Mouse (Mus musculus): Measurements from ENCODE around the gene Hic2.
"Not testable (repeated sequence)": the region's sequence is repeated elsewhere in the genome, so short reads cannot be mapped to it uniquely, and the experiment has no call there.

The Hic2 gene

DNA sequence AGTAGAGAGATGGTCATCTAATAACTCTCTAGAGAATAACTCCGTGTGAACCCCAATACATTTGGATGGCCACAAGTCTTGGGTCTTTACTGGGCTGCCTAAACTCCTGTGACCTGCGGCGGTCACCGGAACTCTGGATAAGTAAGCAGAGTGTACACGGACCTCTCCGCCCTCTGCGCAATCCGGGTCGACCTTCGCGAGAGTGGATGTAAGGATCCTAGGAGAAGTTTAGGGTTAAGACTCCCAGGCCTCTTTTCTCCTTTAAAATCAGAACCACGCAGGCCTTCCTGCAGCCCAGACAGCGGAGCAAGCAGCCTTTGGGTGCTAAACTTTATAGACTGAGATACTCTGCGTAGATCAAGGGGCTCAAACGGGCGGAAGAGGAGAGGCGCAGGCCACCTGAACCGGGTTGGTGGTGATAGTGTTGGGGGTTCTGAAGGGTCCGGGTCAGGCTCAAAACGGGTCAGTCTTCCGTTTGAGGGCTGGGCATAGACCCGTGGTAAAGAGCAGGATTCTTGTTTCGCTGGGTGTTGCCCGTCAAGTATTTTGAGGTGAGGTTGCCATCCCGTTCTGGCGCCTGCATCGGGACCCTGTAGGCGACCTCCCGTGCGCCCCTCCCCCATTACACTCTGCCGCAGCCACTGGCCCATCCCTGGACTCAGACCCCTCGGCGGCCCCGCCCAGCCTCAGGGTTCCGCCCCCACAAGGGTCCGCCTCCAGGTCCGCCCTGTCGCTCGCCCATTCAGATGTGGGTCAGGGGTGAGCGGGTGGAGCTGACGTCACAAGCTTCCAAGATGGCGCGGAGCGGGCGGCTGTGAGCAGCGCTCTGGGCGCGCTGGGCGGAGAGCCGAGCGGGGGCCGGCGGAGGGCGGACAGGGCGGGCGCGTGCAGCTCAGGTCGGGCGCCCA is at the start of gene Hic2:
Hic2 (plus strand) TSS at position 779 of the 908 bp plus-strand sequence.
- DNase-seq (ENCODE audit: low read depth, low spot score), result peak; percentile 80

DNA sequence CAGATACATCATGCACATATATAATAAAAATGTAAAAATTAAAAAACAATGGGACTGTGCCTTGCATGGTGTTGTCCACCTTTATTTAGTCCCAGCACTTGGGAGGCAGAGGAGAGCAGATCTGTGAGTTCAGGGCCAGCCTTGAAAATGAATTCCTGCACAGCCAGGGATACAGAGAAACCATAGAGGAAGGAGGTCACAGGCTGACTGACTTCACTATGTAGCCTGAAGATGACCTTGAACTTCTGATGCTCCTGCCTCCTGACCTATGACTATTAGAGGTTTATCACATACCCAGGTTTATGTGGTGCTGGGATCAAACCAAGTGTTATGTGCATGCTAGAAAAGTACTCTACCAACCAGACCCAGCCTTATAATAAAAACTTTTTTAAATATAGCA is 47.9 kb upstream of the Hic2 start:
- DNase-seq (ENCODE audit: low read depth, low spot score), result no peak

DNA sequence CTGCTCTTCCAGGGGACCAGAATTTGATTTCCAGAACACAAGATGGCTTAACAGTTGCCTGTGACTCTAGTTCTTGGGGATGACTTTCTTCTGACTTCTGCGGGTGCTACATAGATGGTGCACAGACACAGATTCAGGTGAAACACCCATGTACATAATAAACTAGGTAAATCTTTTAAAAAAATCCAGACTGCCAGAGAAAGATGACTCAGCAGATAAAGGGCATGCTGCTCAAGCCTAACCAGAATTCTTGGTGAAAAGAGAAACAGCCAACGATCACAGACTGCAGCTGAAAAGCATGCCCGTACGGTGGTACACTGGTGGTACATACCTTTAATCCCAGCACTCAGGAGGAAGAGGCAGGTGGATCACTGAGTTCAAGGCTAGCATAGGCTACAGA is 39.5 kb upstream of the Hic2 start:
- DNase-seq (ENCODE audit: low read depth, low spot score), result no peak

DNA sequence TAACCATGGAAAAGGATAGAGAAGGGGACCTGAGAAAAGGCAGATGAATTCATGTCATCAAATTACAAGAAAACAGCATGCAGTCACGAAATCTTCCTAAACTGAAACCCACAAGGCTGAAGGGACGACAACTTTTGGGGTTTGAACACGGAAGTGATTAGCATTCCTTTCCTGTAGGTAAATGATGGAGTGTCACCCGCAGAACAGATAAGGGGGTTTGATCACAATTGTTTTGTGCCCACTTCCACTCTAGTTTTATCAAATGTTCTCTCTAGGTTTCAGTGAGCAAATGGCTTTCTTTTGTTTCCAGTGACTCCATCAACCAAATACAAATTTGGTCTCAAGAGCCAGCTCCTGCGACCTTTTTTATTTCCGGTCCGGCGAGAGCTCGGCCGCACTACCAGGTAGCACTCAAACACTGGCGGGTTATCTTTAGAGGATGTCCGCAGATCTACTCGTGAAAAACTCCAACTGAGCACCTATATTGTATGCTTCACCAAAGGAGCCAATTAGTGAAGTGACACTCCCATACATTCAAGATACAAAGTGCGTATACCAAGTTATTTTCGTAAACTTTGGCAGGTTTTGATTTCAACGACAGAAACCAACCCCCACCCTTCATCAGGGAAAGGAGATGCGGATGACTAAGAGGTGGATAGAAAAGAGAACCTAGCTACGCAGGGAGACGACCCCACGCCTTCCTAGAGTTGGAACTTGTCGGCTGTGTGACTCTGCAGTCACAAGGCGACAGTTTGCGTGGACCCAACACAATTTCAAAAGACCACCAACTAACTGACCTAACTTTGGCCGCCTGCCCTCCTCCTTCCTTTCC is 33.0 kb upstream of the Hic2 start:
- no peak for DNase-seq (ENCODE audit: low read depth, low spot score)

DNA sequence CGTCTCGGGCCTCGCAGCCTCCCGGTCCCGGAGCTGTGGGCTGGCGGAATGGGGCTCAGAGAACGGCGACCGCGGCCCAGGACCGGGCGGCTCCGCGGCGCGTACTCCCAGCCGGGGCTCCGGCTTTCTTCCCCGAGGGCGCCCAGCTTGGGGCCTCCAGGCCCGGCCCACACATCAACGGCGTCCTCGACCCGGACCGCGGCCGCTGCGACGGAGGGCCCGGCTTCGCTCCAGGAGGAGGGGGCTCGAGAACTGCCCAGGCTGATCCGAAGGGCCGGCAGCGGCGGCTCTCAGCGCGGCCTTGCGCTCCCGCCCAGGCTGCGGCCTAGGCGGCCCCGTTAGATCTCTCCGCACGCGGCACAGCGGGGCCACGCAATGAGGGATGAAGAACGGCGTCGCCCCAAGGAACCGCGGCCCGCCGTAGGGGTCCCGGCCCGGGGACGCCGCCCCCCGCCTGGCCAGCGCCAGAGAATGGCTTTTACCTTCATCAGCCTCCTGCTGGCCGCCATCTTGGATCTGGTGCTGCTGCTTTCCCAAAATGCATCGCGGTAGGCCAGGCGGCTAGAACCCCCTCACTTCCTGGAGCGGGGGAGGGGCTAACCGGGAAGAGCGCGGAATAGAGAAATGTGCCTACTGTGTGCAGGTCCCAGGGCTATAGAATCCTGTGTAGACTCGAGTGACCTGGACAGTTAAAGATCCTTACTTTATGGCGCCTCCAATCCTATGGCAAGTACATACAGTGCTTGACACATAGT is 32.2 kb upstream of the Hic2 start:
- DNase-seq (ENCODE audit: low read depth, low spot score), result peak; percentile 71

DNA sequence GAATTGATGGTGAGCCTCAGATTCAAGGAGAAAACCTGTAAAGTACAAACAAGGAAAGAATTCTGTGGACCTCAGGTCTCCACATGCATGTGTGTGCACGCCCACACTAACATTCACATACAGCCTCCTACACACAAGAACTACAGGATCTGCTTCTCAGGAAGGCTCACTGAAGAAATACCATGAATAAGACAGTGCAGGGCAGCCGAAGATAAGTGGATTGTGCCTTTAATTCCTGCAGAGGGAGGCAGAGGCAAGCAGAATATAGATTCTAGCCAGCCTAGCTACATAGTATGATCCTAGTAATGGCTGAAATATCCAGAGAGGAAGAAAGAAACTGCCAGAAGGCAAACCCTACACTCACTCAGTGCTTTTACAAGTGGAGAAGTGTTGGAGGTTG is 31.4 kb upstream of the Hic2 start:
- no peak for DNase-seq (ENCODE audit: low read depth, low spot score)

DNA sequence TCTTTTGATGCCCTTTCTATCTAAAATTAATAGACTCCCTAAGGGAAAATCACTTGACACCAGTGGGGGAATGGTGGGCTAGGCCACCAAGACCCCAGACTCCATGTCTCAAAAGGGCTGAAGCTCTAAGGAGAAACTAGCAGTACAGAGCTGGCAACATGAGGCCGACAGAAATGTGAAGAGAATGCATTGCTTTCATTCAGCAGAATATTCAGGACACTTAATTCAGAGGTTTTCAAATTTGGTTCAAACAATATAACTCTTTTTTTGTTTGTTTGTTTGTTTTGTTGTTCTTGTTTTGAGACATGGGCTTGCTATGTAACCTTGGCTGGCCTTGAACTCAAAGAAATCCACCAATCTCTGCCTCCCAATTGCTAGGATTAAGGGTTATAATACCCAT is 30.8 kb upstream of the Hic2 start, which contains the start of gene Ube2l3:
Ube2l3 (minus strand) TSS at position 101 of the 400 bp plus-strand sequence.
- no peak for DNase-seq (ENCODE audit: low read depth, low spot score)

DNA sequence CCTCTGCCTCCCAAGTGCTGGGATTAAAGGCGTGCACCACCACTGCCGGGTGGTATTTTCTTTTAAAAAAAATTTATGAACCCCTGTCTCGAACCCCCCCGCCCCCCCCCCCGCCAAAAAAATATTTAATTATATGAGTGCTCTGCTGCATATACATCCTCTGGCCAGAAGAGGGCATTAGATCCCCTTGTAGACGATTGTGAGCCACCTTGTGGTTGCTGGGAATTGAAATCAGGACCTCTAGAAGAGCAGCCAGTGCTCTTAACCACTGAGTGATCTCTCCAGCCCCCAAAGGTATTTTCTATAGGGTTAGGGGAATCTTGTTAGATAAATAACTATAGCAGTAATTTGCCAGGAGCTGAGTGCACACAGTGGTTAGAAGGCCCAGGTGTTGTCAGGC is 28.4 kb upstream of the Hic2 start:
- DNase-seq (ENCODE audit: low read depth, low spot score), result no peak

DNA sequence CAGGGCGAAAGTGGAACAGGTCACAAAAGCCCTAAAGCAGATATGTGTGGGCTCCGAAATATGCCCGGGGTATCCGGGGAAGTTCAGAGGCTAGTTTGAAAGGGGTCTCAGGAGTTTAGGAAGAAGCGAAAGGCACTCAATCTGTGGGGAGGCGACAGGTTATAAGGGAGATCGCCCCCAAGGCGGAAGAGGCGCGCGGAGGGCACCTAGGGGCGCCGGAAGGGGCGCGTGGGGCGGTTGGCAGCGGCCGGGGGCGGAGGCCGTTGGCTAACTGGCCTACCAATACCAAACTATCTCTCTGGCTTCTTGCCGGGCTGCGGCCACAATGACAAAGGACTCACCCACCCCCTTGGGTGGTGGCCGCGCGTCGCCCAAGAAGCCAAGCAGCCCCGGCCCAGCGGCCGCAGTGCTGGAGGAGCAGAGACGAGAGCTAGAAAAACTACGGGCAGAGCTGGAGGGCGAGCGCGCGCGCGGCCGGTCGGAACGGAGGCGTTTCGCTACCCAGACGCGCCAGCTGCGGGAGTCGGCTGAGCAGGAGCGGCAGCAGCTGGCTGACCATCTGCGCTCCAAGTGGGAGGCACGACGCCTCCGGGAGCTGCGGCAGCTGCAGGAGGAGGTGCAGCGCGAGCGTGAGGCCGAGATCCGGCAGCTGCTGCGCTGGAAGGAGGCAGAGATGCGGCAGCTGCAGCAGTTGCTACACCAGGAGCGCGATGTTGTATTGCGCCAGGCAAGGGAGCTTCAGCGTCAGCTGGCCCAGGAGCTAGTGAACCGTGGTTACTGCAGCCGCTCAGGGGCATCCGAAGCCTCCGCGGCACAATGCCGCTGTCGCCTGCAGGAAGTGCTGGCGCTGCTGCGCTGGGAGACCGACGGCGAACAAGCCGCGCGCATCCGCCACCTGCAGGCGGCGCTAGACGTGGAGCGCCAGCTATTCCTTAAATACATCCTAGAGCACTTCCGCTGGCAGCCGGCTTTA is 24.7 kb upstream of the Hic2 start, which contains the start of gene Rimbp3:
Rimbp3 (plus strand) TSS at position 215 of the 973 bp plus-strand sequence.
- no peak for DNase-seq (ENCODE audit: low read depth, low spot score)

DNA sequence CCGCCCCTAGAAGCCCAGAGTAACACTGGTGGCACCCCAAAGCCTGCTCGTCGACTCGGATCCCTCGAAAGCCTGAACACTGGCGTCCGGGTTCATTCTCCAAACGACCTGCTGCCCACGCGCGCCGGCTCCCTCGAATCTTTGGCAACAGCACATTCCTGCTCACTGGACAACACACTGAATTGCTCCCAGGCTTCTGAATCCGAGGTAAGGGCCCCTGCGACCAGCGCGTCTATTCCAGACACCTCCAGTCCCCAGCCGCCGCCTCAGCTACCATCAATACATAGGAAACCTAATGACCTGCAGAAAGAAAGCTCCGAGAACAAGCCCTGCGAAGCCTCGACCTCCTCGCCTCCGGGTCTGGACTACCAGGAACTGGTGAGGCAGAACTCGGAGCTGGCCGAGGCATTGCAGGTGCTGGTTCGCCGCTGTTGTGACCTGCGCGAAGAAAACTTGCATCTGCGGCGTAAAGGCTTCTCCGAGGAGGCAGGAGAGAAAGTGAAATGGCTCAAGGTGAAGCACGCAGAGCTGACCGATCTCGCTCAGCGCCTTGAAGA is 23.9 kb upstream of the Hic2 start:
- DNase-seq (ENCODE audit: low read depth, low spot score), result no peak

DNA sequence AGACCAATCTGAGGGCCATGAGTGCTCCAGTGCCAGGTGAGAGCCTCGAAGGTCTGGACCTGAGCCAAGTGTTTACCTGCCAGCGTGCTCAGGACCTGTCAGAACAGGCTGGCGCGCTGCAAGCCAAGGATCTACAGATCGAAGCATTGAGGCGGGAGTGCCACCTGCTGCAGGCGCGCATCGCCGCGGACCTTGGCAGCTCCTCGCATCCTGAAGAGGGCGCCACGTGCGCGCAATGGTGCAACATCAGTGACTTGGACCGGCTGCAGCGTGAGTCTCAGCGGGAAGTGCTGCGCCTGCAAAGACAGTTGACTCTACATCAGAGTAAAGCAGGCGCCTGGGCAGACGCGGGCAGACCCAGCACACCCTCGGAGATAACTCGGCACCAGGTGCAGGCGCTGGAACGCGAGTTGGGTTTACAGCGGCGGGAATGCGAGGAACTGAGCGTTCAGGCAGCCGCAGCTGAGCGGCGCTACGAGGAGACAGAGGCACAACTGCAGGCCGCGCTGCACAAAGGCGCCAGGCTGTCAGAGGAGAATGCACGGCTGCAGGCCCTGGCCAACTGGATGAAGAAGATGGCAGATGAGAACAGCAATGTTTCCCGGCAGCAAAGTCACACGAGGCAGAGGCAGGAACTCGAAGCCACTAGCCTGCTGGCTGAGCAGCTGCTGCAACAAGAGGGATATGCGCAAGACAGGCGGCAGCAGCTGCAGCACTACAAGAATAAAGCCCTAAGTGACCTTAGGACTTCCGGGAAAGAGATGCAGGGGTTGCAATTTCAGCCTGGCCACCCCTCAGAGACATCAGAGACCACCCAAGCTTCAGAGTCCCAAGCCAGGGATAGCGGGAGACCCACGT is 23.2 kb upstream of the Hic2 start:
- no peak for DNase-seq (ENCODE audit: low read depth, low spot score)

DNA sequence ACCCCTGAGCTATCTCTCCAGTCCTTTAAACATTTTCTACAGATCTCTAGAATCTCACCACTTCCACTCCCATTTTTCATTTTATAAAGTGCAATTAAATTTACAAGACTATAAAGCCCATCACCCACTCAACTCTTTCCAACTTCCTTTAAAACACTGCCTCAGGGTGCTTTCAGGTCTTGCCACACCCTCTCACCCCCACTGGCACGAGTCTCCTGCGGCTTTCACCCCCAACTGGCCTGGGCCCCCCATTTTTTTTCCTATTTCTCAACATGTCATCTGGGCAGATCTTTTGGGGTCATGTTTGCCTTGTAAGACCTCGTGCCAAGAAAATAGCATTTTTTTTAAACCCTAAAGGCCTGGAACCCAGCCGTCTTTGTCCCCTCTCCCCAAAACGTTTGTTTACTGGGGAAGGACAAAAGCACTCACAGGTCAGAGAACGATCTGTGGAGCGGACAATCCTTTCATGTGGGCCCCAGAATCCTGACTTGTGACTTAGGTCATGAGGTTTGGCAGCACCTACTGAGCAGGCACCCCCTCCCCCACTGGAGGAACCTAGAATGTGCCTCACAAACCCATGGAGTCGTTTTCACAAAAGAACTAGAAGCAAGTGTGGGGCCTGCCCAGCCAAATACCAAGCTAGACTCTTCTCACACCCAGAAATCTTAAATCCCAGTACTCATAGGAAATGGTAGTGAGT is 16.3 kb upstream of the Hic2 start:
- DNase-seq (ENCODE audit: low read depth, low spot score), result no peak

DNA sequence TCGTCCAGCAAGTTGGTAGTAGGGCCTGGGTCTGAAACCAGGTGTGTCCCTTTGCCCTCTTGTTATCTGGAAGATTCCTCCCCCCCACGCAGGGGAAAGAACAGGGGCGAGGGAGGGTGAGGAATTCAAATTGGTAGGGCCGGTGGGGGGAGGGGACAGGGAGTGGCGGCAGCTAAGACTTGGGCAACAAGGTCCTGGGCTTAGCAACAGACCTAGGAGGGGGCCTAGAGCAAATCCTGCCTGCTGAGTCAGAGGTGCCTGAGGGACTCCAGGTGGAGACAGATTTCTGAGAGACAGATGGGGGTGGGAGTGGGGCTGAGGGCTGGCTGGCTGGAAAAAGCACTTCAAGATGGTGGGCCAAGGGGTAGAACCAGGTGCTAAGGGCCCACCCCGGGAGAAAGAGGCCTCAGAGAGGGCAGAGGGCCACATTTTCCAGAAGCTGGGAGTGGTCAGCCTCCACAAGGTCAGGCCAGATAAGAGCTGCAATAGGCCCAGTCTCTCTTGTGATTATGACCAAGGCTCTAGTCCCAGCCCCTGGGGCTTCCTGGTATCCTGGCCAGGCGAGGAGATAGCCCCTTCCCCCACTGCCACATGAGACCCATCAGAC is 13.1 kb upstream of the Hic2 start:
- DNase-seq (ENCODE audit: low read depth, low spot score), result no peak

DNA sequence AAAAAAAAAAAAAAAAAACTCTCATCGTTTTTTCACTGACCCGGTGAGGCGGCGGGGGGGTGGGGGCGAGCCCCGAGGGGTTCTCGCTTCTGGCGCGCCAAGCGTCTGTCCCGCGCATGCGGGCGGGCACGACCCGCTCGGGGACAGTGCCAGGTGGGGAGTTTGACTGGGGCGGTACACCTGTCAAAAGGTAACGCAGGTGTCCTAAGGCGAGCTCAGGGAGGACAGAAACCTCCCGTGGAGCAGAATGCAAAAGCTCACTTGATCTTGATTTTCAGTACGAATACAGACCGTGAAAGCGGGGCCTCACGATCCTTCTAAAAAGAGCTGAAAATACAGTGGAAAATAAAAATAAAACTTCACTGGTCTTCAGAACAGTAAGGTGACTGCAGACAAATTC is 11.2 kb upstream of the Hic2 start:
- DNase-seq (ENCODE audit: low read depth, low spot score), result no peak

DNA sequence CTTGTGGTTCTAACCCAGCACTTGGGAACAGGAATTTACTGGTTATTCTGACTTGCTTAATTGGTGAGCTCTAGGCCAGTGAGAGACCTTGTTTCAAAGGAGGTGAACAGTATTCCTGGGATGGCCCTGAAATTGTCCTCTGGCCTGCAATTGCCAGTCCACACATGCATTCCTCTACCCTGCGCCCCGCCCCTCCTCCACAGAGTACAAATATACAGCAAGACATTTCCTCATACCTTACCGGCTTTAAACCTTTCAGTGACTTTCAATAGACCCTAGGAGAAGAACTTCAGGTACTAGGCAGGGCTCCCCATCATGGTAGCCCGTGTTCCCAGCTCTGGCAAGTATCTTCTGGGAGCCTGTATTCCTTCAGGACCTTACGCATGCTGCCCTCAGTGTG is 7.8 kb upstream of the Hic2 start:
- DNase-seq (ENCODE audit: low read depth, low spot score), result no peak

DNA sequence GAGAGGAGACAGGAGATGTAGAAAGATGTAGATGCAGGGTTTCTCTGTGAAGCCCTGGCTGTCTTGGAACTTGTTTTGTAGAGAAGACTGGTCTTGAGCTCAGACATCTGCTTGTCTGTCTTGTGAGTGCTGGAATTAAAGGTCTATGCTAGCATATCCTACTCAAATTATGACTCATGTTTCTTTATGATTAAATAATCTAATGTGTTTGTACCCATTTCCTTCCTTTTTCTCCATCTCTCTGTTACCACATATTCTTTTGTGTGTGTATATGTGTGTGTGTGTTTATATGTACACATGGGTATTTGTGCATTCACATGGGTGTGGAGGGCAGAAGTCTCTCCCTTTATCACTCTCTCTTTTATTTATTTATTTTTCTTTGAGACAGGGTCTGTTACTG is 6.9 kb upstream of the Hic2 start:
- no peak for DNase-seq (ENCODE audit: low read depth, low spot score)

DNA sequence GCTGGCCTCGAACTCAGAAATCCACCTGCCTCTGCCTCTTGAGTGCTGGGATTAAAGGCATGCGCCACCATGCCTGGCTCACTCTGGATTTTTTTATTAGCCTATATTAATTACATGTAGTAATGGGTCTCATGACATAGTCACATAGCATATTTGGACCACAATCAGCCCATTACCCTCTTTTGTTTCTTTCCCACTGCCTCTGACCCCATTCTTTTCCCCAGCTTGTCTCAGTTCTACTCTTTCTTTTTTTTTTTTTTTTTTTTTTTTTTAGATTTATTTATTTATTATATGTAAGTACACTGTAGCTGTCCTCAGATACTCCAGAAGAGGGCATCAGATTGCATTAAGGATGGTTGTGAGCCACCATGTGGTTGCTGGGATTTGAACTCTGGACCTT is 1.8 kb upstream of the Hic2 start:
- DNase-seq (ENCODE audit: low read depth, low spot score), result not testable (repeated sequence)

All from brain, embryonic 18.5 days (tissue).